Mouse (Mus musculus) heart, postnatal 0 days (tissue): ENCODE data around the gene Itgav.

ENCODE experiments used
- CTCF ChIP-seq: IDR thresholded peaks from 2 replicates; pipeline ENCODE4 v1.5.1; 2016; ENCODE audit warnings: antibody characterized with exemption, control low read depth, low read depth
- EP300 ChIP-seq: IDR thresholded peaks from 2 replicates; pipeline ENCODE4 v1.6.1; 2016; ENCODE audit warnings: antibody characterized with exemption, low read depth

DNA sequence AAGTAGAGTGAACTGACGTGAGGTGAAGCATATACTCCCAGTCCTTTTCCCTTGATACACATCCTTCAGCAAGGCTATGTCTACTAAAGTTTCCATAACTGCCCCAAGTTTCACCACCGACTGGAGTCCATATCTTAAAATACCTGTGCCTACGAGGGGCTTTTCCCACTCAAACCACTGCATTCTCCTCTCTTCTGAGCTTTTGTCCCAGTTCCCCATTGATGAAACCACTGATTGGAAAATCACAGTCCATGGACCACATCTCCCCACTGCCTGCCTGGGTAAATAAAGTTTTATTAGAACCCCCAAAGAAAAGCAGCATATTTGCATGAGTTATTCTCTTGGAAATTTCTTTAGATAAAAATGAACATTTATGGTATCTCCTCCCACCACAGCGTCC is 8.7 kb downstream of the Itgav start:
- TF ChIP-seq CTCF: no peak
- no peak for TF ChIP-seq EP300
